ENCODE assay signal across 2 mouse cellular contexts in genomic region chr1:156717751-156718285, GRCm38 (mm10).
TF ChIP-seq lines count a peak whose summit lies in the region.

No protein-coding gene starts in this region.

TF ChIP-seq in CH12.LX, 34 proteins besides CTCF, POLR2A, EP300 and RAD21 (continued from another document):
- TF ChIP-seq ZKSCAN1 (IDR thresholded peaks at IDR 0.05; ENCODE audit: borderline replicate concordance, low read depth, low read length) (no peak), MYC (IDR thresholded peaks at IDR 0.05; ENCODE audit: low read depth, low read length) (no peak), MXI1 (IDR thresholded peaks at IDR 0.05; ENCODE audit: low read depth, low read length) (no peak), ELF1 (IDR thresholded peaks at IDR 0.05; ENCODE audit: low read depth, low read length) (no peak), MAX (IDR thresholded peaks at IDR 0.05; ENCODE audit: low read length) (no peak), GABPA (IDR thresholded peaks at IDR 0.05; ENCODE audit: insufficient replicate concordance, low read depth, low read length) (no peak), MAFK (IDR thresholded peaks at IDR 0.05; ENCODE audit: insufficient replicate concordance, low read length) (no peak), ZMIZ1 (IDR thresholded peaks at IDR 0.05; ENCODE audit: low read depth, low read length) (no peak), KAT2A (IDR thresholded peaks at IDR 0.05; ENCODE audit: insufficient replicate concordance, low read length) (no peak), ZNF384 (IDR thresholded peaks at IDR 0.05; ENCODE audit: low read depth, low read length) (no peak), RCOR1 (conservative IDR thresholded peaks at IDR 0.05; ENCODE audit: low read depth, low read length) (no peak), MEF2A (IDR thresholded peaks at IDR 0.05; ENCODE audit: borderline replicate concordance, low read depth, low read length) (no peak), ZC3H11A (IDR thresholded peaks at IDR 0.05; ENCODE audit: low read depth, low read length) (no peak), PAX5 (IDR thresholded peaks at IDR 0.05; ENCODE audit: low read length) (no peak), IRF4 (IDR thresholded peaks at IDR 0.05; ENCODE audit: low read depth, low read length) (no peak)

TF ChIP-seq in MEL, 35 proteins besides CTCF, POLR2A, EP300 and RAD21 (continued from another document):
- no peak for TF ChIP-seq POLR2AphosphoS2 (IDR thresholded peaks at IDR 0.05; ENCODE audit: low read length)
- TF ChIP-seq USF2 (IDR thresholded peaks at IDR 0.05; ENCODE audit: borderline replicate concordance in 1 of 2, insufficient read depth in 1 of 2, low read depth in 1 of 2, low read length in 2 of 2): no peak
- no peak for TF ChIP-seq KAT2A (conservative IDR thresholded peaks at IDR 0.05; ENCODE audit: low read depth, low read length)
- no peak for TF ChIP-seq GABPA (IDR thresholded peaks at IDR 0.05; ENCODE audit: low read depth, low read length)
- no peak for TF ChIP-seq USF1 (IDR thresholded peaks at IDR 0.05; ENCODE audit: low read depth, low read length)
- TF ChIP-seq E2F4 (IDR thresholded peaks at IDR 0.05; ENCODE audit: borderline replicate concordance, low read depth, low read length): no peak
- TF ChIP-seq SIN3A (IDR thresholded peaks at IDR 0.05; ENCODE audit: low read length): no peak
- TF ChIP-seq SMC3 (IDR thresholded peaks at IDR 0.05; ENCODE audit: low read depth, low read length): no peak
- no peak for TF ChIP-seq RCOR1 (IDR thresholded peaks at IDR 0.05; ENCODE audit: low read depth, low read length)
- no peak for TF ChIP-seq MAZ (IDR thresholded peaks at IDR 0.05; ENCODE audit: low read depth, low read length)
- TF ChIP-seq TBP (IDR thresholded peaks at IDR 0.05; ENCODE audit: low read depth, low read length): no peak
- TF ChIP-seq CHD1 (IDR thresholded peaks at IDR 0.05; ENCODE audit: low read depth, low read length): no peak
